Mouse (Mus musculus): ENCODE measurements around the gene Unc93a.
"Not testable (repeated sequence)": the region's sequence is repeated elsewhere in the genome, so short reads cannot be mapped to it uniquely, and the experiment has no call there.

Gene Unc93a

DNA sequence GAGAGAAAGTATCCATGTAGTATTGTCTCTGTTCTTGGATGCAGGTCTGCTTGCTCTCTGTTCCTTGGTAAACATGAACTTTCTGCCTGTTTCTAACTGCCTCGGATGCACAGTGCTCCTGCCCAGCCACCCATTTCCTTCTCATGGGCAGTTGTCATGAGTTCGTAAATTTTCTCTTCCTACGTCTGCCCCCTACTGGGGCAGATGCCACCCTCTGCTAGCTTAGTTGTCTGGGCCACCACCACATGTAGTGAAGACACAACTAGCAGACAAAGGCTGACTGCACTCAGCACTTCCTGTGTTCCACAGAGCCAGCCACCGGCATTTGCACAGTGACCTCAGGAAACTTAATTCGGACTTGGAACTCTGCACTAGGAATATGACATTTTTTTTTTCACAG is 62.4 kb downstream of the Unc93a start:
- not testable (repeated sequence) for DNase-seq (ENCODE audit: low read depth, low spot score)

DNA sequence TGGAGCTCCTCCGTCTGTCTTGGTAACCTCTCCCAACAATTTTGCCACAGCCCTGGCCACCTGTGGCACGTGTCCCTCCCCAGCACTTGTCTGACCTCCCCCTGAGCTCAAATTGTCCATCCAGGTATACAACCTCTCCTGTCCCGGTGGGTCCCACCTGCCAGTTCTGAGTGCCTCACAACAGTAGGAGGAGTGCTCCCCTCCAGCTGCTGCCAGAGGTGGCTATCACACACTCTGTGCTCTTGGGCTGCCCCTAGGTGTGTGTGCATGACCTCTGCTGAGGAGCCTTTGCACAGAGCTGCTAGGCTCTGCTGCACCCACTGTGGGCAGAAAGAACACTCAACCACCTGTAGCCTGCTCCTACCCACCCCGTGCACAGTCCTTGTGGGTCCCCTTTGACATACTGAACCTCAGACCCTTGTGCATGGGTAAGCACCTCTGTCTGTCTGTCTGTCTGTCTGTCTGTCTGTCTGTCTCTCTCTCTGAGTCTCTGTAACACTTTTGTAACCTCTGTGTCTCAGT is 63.7 kb downstream of the Unc93a start:
- not testable (repeated sequence) for DNase-seq (ENCODE audit: low read depth, low spot score)

DNA sequence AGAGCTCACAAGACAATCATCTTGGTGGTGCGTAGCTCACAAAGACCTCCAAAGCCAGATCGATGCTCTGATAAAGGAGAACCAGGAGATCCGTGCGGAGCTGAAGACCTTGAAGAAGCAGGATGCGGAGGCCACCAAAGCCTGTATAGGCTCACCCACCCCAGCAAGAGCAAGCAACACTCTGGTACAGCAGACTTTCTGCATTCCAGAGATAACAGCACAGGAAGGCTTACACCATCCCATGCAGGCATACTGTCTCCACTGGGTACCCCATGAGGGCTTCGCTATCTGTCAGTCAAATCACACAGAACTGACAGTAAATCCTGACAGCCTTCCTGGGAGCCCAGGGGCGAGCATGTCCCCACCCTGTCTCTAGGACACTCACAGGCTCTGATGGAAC is 68.7 kb downstream of the Unc93a start:
- not testable (repeated sequence) for DNase-seq (ENCODE audit: low read depth, low spot score)

DNA sequence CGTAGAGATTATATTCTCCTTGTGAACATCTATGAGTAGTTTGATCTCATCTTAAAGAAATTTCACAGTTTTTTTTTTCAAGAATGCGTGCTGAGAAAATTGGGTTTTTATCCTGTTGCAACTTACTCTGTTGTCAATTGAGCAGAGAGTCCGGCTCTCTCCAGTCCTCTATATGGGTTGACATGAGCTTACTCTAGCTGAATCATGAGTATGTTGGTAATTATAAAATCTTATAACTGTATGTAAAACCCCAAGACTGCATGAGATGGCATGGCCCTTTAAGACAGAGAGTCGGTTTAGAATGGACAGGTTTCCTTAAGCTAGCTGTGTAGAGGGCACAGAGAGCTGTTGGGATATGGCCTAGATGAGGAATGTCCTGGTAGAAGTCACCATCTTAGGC is 70.8 kb downstream of the Unc93a start, which contains the start of gene Tcp10b:
Gene Tcp10b, plus strand, starts transcription at position 301 of the 400 bp plus-strand sequence.
- not testable (repeated sequence) for DNase-seq (ENCODE audit: low read depth, low spot score)

Data from R1 (cell line).